Mouse (Mus musculus) MEL-GATA-1-ER (cell line): Measurements from ENCODE around the gene Vkorc1.
"Not testable (repeated sequence)": the region's sequence is repeated elsewhere in the genome, so short reads cannot be mapped to it uniquely, and the experiment has no call there.

Experiments
- DNase-seq: peaks from one replicate; pipeline ENCODE4 v3.0.0-alpha.2; 2012; ENCODE audit warnings: low read depth; ENCODE audit errors: extremely low read depth

The Vkorc1 gene

GRCm38 (mm10) chr7:127895442-127895841 is at the start of gene Vkorc1, which contains the start of gene Gm21974:
Gene Vkorc1 (minus strand): TSS chr7:127895617.
Gene Gm21974 (minus strand): TSS chr7:127895454.
- peak; percentile 96 for DNase-seq

DNA sequence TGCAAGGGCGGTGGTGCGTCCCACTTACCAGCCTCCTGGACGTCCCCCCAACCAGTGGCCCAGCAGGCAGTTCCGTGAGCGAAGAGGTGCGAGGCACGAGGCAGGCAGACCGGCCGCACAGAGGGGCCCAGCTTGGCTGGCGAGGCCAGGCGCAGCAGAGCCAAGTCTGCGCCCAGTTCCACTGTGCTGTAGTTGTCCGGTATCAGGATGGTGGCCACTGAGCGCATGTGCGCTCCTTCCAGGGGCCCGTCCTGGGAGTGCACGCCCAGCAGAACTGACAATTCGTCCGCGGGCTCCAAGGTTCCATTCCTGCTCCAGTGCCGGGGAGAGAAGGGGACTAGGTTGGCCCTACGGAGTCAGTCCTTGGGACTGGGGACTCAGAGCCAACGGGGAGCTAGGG is 49.2 kb upstream of the Vkorc1 start:
- DNase-seq: no peak

DNA sequence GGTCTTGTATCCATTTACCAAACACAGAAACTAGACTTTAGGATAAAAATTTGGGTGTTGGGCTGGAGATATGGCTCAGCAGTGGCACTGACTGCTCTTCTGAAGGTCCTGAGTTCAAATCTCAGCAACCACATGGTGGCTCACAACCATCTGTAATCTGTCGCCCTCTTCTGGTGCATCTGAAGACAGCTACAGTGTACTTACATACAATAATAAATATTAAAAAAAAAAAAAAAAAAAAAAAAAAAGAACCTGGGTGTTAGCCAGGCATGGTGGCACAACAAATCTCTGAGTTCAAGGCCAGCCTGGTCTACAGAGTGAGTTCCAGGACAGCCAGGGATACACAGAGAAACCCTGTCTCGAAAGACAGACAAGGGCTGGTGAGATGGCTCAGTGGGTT is 46.7 kb upstream of the Vkorc1 start:
- DNase-seq: not testable (repeated sequence)

- no peak for DNase-seq
Measured at GRCm38 (mm10) chr7:127936216-127936884, 40.9 kb upstream of the Vkorc1 start.

- DNase-seq: peak; percentile 6
Measured at GRCm38 (mm10) chr7:127935748-127936159, 40.3 kb upstream of the Vkorc1 start.

DNA sequence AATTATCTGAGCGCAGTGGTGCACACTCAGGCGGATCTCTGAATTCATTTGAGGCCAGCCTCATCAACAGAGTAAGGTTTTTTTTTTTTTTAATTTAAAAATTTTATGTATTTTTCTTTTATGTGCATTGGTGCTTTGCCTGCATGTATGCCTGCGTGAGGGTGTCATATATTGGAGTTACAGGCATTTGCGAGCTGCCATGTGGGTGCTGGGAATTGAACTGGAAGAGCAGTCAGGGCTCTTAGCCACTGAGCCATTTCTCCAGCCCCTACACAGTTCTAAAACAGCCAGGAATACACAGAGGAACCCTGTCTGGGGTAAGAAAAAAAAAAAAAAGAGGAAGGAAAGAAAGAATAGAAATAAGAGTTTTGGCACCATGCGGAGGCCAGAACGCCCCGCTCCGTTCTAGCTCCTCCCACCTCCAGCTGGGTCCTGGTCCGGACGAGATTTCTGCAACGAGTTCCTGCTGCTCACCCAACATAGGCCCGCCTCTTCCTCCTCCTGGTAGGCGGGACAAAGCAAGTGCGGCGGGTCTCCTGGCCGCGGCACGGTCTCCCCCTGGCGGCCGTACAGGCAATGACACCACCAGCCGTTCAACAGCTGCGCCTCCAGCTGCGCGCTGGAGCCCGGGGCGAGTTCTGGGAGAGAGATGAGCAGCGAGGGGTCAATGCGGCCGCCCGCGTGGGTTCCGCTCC is 39.8 kb upstream of the Vkorc1 start:
- peak; percentile 91 for DNase-seq

DNA sequence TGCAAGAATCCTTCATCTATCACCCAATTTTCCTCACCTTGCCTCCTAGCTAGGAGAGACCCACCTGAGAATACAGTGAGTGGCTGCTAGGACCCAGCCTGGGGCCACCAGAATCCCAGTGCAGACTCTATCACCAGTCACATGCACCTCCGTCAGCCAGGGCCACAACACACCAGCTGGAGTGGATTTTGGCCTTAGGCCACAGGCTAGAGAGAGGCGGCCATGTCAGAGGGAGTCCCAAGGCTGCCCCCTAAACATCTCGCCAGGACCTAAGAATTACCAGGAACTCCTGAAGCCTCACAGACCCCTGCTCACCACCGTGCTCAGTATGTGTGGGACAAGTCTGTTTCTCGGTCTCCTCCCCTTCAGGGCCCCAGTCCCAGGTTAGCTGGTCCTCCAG is 38.7 kb upstream of the Vkorc1 start:
- DNase-seq: no peak

- no peak for DNase-seq
Measured at GRCm38 (mm10) chr7:127932273-127933031, 37.0 kb upstream of the Vkorc1 start.

DNA sequence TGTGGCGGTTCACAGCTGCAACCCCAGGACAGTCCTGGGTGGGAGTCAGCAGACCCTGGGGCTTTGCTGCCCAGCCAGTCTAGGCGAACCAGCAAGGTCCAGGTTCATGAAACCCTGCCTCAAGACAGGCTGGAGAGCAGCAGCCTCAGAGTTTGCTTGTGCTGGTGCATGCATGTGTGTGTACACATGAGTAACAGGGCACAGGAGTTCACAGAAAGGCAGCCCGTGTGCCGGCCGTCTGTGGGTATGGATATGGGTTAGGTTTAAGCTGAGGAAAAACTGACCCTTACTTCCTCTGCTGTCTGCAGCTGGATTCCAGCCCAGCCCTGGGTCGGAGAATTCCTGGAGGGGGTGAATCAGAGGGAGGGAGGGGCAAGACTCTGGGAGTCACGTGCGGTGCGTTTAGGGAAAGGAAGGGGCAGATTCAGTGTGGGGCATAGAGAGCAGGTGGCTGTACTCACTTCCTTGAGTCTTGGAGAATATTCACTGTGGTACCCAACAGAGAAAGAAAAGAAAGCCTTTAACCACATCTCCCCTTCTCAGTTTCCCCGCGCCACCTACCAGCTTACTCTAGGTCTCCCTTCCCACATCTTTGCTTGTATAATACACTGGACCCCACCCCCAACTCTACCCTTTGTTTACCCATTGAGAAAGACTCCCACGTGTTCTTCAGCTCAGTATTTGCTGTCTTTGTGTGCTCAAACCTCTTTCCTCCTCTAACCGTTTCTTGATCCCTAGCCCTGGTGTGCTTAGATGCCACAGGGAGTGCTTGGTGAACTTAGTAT is 36.1 kb upstream of the Vkorc1 start:
- DNase-seq: no peak

GRCm38 (mm10) chr7:127930636-127931035 is 35.2 kb upstream of the Vkorc1 start:
- DNase-seq: no peak

- DNase-seq: no peak
Measured at GRCm38 (mm10) chr7:127929923-127930322, 34.5 kb upstream of the Vkorc1 start, which contains the start of gene Prss8. Gene Prss8 (minus strand): TSS chr7:127930104.

DNA sequence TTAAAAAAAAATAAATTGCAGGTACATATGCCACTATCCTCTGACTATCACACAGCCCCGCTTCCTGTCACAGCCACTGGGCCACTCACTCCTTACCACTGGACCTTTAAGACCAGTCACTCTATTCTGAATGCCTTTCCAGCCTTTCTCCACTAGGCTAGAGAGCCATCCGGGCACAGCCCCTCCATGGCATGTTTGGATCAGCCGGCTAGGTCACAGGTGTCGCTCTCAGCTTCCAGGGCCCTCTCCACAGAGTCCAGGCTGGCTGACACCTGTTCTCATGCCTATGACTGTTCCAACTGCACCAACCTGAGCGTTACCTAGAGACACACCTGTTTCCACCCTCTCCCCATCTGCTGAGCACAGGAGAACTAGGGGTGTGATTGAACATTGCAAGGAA is 33.2 kb upstream of the Vkorc1 start:
- no peak for DNase-seq

DNA sequence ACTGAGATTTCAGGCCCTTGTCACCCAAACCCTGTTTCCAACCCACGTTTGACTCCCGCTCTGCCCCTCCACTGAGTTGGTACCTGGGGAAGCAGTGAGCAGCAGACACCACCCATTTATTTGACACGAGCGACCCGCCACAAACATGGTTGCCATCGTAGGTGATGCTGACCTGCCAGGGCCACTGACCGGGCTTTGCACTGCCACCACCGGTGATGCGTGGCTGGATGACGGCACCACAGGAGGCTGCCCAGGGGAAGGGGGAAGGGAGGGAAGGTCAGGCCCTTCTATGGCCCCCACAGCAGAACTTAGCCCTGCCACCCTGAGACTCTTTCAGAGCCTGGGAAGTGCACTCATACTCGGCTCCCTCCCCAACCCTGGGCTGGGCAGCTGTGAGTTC is 32.3 kb upstream of the Vkorc1 start:
- no peak for DNase-seq

GRCm38 (mm10) chr7:127926846-127927245 is 31.4 kb upstream of the Vkorc1 start:
- DNase-seq: no peak

GRCm38 (mm10) chr7:127926066-127926465 is 30.6 kb upstream of the Vkorc1 start:
- DNase-seq: no peak

GRCm38 (mm10) chr7:127925252-127925651 is 29.8 kb upstream of the Vkorc1 start:
- DNase-seq: no peak

DNA sequence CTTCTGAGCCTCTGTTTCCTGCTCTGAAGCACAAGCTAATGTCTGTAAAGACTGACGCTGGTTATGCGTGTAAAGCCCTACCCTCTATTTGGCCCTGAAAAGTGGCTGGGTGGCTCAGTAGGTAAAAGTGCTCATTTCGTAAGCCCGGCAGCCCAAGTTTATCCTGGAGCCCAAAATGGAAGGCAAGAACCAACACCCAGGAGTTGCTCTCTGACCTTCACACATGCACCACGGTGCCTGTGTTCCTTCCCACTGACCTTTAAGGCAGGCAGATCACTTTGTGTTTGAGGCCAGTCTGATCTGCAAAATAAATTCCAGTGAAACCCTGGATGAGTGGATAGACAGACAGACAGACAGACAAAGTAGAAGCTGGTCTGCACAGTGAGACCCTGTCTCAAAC is 28.3 kb upstream of the Vkorc1 start:
- no peak for DNase-seq

DNA sequence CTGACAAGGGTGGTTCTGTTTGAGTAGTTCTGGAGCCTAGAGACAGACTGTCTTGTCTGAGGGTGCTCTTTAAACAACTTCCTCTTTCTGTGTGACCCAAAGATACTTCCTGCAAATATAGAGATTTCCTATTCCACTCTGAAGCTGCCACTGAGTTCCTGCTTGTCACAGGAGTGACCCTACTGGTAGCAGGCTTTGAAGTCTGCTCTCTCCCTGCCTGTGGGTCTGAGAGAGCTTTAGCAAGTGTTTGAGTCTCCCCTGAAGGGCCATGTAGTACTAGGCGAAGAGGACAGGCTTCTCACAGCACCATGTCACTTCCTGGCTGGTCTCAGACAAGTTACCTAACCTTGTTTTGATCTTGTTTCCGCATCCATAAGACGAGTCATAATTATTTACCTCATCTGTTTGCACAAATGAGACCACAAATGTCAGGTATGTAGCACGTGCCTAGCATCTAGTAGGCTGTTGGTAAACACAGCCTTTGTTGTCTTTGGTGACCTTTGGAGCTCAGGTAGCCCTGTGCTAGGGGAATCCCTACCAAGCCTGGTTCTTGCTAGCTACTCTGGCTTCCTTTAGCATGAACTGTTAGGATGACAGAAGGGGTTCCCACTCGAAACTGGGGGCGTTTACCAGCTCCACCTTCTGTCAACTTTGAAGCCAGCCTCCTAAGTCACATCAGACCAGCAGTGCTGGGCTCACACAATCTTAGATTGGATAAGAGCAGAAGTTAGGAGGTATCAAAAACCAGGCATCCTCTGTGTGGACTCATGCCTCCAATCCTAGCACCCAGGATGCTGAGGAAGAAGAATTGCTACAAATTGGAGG is 27.2 kb upstream of the Vkorc1 start:
- peak; percentile 66 for DNase-seq

DNA sequence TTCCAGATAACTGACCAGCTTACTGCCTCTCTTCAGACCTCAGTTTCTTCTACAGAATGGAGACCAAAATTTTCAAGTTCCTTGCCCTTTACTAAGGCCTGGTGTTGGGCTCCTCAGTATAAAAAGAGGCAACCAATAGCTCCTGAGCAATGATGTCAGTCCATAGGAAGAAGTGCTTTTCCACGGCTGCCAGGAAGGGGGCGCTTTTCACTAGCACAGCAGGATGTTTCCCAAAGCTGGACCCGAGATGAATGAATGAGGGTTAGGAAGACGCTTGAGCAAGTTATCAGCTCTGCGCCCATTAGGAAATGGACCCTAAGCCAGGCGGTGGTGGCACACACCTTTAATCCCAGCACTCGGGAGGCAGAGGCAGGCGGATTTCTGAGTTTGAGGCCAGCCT is 26.1 kb upstream of the Vkorc1 start:
- peak; percentile 26 for DNase-seq

DNA sequence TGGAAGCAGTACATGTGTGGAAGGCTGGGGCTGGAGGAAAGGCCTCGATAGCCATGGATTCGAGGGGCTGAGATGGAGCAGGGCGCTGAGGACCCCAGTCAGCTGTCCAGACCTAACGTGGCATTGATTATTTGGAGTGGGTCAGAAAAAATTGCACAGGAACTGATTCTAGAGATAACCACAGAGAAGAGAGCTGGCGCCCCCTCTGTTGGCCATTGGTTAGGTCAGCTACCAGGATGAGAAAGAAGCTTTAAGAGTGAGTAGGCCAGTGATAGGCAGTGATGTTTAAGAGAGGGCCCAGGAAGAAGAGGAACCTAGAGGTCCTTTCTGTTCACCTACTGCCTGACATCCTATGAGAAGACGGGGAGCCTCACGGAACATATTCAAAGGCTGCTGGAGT is 23.9 kb upstream of the Vkorc1 start:
- no peak for DNase-seq

DNA sequence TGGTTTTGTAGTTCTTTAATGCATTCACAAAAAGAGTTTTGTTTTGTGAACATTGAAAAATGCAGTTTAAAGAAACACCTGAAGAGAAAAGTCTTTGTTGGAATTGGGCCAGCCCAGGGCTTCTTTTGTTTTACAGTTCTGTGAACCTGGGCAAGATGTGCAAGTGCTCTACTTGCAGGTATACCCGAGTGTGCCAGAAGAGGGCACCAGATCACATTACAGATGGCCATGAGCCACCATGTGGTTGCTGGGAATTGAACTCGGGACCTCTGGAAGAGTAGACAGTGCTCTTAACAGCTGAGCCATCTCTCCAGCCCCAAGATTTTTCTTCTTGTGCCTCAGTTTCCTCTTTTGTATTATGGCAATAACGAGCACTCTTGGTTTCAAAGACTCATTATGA is 22.8 kb upstream of the Vkorc1 start:
- DNase-seq: peak; percentile 22
